Mouse (Mus musculus) CH12F3 (cell line): Measurements from ENCODE around the gene Kif14.

Experiments
- in situ Hi-C: fragments of 300-500 bp; cut with MboI; formaldehyde crosslinking; loops from 2 replicates; pipeline ENCODE4 v1.14.3; 2020; ENCODE audit warnings: low sequenced_read_pairs

Kif14 gene

DNA sequence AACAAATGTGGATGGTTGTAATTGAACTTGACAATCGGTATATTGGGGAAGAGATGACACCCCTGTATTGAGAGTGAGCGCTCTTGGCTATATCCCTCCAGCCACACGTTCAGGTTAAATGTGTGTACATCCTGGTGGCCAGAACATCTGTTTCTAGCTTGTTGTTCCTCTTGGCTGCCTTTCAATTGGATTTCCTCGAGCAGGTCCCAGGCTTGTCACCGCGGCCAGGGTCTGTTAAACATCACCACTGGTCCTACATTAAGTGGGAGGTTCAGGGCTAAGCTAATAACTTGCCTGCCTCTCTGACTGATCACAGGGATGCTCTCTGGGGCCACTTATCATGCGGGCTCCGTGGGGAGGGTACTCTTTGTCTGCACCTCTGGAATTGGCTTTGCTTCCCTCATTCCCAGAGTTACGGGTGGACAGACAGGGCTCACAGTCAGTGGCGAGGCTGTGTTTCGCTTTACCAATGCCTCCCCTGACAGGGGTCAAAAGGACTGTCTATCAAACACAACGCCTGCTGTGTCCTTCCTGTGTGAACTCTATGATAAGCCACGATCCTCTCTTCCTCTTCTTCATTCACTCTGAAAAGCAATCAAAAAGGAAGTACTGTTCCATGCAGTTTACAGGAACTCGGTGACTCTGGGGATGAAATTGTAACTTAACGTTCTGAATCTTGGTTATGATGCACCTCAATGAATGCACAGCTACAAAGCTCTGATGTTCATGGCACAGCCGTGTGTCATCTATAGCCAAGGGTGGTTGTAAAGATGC is 111.9 kb downstream of the Kif14 start:
- in situ Hi-C loops = no loop called here

GRCm38 (mm10) chr1:136579360-136579759 is 113.2 kb downstream of the Kif14 start:
- in situ Hi-C loops = no loop called here

DNA sequence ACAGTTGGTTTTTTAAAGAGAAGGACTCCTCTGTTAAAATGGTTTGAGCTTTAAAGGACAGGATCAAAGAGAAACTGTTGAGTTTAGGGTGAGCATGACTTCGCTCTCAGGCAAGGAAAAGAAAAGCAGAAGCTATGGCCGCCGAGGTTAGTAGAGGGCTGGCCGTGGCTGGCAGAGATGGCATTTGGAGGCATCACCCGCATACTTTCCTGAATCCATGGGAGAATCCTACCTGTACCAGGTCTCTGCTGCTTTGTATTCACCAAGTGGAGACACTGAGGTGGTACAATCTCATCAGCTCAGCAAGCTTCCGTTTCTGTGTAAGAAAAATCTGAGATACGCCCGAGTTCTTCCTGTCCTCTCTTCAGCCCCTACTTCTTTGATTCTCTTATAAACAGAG is 114.1 kb downstream of the Kif14 start:
- in situ Hi-C loops = no loop called here
